Mouse (Mus musculus) monocyte, adult 5-6 weeks (primary cell): ENCODE data around the gene Zfp213. TPM values are rescaled to one million over a fixed set of nuclear protein-coding genes. Genes with fewer than 3 reads are reported as not detected.
A peak's percentile ranks its signal among the peaks of the same experiment; 100 is the strongest.
"Not testable (repeated sequence)": the region's sequence is repeated elsewhere in the genome, so short reads cannot be mapped to it uniquely, and the experiment has no call there.

ENCODE experiments used
- ATAC-seq: fragments of 153-309, 156-312 bp; replicated peaks from 2 replicates; pipeline ENCODE4 v1.8.0; 2017; ENCODE audit warnings: mild to moderate bottlenecking; ENCODE audit not compliant: low TSS enrichment, insufficient number of reproducible peaks, severe bottlenecking, poor library complexity, low FRiP score
- total RNA-seq: library from RNA; stranded (forward); fragments of 200-1000, 200-491, 200-594 nt; gene quantifications from 3 replicates; pipeline ENCODE4 v1.2.3, GENCODE M21; 2017

Zfp213 gene
- 4.2 to 6.2 TPM (median 5.4 TPM) in 3 replicates for total RNA-seq

- ATAC-seq: peak; percentile 76
Observed at GRCm38 (mm10) chr17:23563595-23564367, at the start of gene Zfp213. Zfp213 (minus strand) TSS chr17:23564238.

GRCm38 (mm10) chr17:23610361-23610800 is 46.3 kb upstream of the Zfp213 start:
- peak; percentile 88 for ATAC-seq

GRCm38 (mm10) chr17:23609612-23610011 is 45.6 kb upstream of the Zfp213 start:
- no peak for ATAC-seq

- ATAC-seq: no peak
Observed at GRCm38 (mm10) chr17:23605220-23605619, 41.2 kb upstream of the Zfp213 start.

- ATAC-seq: no peak
Observed at GRCm38 (mm10) chr17:23604394-23604793, 40.4 kb upstream of the Zfp213 start.

GRCm38 (mm10) chr17:23603542-23603941 is 39.5 kb upstream of the Zfp213 start:
- no peak for ATAC-seq

GRCm38 (mm10) chr17:23603077-23603476 is 39.0 kb upstream of the Zfp213 start:
- no peak for ATAC-seq

- no peak for ATAC-seq
Observed at GRCm38 (mm10) chr17:23601836-23602585, 38.0 kb upstream of the Zfp213 start.

- ATAC-seq: no peak
Observed at GRCm38 (mm10) chr17:23600641-23601622, 36.9 kb upstream of the Zfp213 start, which contains the start of gene Zscan10. Zscan10 (plus strand) TSS chr17:23600856.

GRCm38 (mm10) chr17:23599605-23600063 is 35.6 kb upstream of the Zfp213 start:
- no peak for ATAC-seq

GRCm38 (mm10) chr17:23598582-23599552 is 34.8 kb upstream of the Zfp213 start, which contains the start of gene Zfp13:
Zfp13 (minus strand) TSS chr17:23599487.
- peak; percentile 82 for ATAC-seq

GRCm38 (mm10) chr17:23595139-23595538 is 31.1 kb upstream of the Zfp213 start:
- not testable (repeated sequence) for ATAC-seq

GRCm38 (mm10) chr17:23592926-23593300 is 28.9 kb upstream of the Zfp213 start:
- no peak for ATAC-seq

- ATAC-seq: peak; percentile 81
Observed at GRCm38 (mm10) chr17:23592208-23592925, 28.3 kb upstream of the Zfp213 start.

GRCm38 (mm10) chr17:23587253-23587652 is 23.2 kb upstream of the Zfp213 start:
- no peak for ATAC-seq

GRCm38 (mm10) chr17:23585721-23586491 is 21.9 kb upstream of the Zfp213 start:
- no peak for ATAC-seq
